Mouse (Mus musculus): ENCODE measurements around the gene Hist1h2bm. TPM values are rescaled to one million over a fixed set of nuclear protein-coding genes. Genes with fewer than 3 reads are reported as not detected.
"Not testable (repeated sequence)": the region's sequence is repeated elsewhere in the genome, so short reads cannot be mapped to it uniquely, and the experiment has no call there.

The Hist1h2bm gene
- total and polyA plus RNA-seq, 3 experiments: 0.27 to 2.8 (median 0.78) TPM

DNA sequence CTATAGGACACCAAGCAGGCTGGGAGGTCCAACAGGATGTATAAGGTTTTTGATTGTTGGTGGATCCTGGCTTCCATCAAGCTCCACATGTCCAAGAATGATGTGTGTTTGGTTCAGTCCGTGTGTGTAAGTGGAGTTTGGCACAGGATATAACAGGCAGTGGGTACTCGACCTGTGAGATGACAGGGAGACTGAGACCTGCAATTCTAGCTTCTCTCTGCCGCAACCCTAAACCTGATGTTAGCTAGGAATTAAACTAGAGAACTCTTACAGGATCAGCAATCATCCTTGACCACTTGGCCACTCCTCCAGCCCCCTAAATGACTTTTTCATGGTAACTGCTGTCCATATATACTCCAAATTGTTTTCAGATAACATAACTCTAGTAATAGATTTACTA lies 30.5 kb downstream of the Hist1h2bm start:
- Histone ChIP-seq H3K36me3 (ENCODE audit: control insufficient read depth, insufficient read depth, low read length) (peaks cover 2% of the 10 kb centered on the region; the same call in 1 of the 2 replicates), H3K4me3 (no peak overlapping the region), H3K27me3 (ENCODE audit: control insufficient read depth, insufficient read depth, low read length) (no peaks in the 10 kb centered on the region), H3K4me1 (ENCODE audit: control insufficient read depth, insufficient read depth, low read length) (no peaks in the 10 kb centered on the region; the same call in none of the 2 replicates), H3K9ac (ENCODE audit: low read depth, low read length) (no peak overlapping the region), H3K79me2 (replicated peaks; ENCODE audit: control insufficient read depth, insufficient read depth, low read length) (no peaks in the 10 kb centered on the region), H3K27ac (no peak overlapping the region)
- 50% methylated on average over 3 of the region's 3 CpGs for WGBS
- DNase-seq: no peak
- intact Hi-C loops (cut with DNase I): loop anchor here (2.0 to 10.0 kb wide), 4 partner anchors 34 to 1982 kb away; partner anchors contain the start of genes Hist1h1c, Hist1h2ac, Hist1h2ag and Hist1h2an
- no peak for TF ChIP-seq EP300 (IDR thresholded peaks at IDR 0.05; ENCODE audit: insufficient read depth, low read depth, low read length)
- no peak for TF ChIP-seq POLR2A (IDR thresholded peaks at IDR 0.05; ENCODE audit: insufficient read depth, low read depth, low read length)
- TF ChIP-seq CTCF (IDR thresholded peaks at IDR 0.05): no peak

DNA sequence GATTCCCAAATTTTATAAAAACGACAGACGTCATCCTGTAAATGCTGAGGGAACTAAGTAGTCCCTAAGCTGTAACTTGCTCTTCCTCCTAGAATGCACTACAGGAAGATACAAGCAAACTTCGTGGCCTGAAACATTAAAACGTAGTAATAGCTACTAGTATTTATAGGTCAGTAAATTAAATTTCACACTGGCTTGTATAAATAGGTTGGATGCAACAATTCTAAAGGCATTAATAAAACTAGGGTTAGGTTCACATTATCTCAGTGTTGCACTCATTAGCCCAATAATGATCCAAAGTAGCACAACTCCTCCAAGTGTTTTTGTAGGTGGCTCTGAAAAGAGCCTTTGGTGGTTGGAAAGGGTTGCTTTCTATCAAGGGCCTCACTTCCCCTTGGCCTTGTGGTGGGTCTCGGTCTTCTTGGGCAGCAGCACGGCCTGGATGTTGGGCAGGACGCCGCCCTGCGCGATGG lies 31.2 kb downstream of the Hist1h2bm start:
- intact Hi-C loops (cut with DNase I): loop anchor here (2.0 to 10.0 kb wide), 4 partner anchors 34 to 1982 kb away; partner anchors contain the start of genes Hist1h1c, Hist1h2ac, Hist1h2ag and Hist1h2an
- H3K4me1 ChIP-seq (ENCODE audit: control insufficient read depth, insufficient read depth, low read length): no peaks in the 10 kb centered on the region; the same call in none of the 2 replicates
- TF ChIP-seq EP300 (IDR thresholded peaks at IDR 0.05; ENCODE audit: insufficient read depth, low read depth, low read length) (no peak), CTCF (IDR thresholded peaks at IDR 0.05) (no peak), POLR2A (IDR thresholded peaks at IDR 0.05; ENCODE audit: insufficient read depth, low read depth, low read length) (no peak)

DNA sequence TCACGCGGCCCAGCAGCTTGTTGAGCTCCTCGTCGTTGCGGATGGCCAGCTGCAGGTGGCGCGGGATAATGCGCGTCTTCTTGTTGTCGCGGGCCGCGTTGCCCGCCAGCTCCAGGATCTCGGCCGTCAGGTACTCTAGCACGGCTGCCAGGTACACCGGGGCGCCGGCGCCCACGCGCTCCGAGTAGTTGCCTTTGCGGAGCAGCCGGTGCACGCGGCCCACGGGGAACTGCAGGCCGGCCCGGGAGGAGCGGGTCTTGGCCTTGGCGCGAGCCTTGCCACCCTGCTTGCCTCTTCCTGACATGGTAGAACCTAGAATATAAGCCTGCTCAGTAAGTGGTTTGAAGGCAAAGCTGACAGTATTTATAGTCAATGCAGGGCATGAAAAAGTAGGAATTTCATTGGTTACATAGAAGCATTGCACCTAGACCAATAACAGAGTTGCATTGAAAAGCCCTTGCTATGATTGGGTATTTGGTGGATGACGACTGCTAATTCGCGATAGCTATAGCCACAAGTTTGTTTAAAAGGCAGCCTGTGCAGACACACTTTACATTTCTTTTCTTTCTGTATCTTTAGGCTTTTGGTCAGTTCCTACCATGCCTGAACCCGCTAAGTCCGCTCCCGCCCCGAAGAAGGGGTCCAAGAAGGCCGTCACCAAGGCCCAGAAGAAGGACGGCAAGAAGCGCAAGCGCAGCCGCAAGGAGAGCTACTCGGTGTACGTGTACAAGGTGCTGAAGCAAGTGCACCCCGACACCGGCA lies 31.9 kb downstream of the Hist1h2bm start, which contains the start of the genes Hist1h2ak and Hist1h2bn:
Gene Hist1h2ak (minus strand): TSS at position 304 of the 762 bp plus-strand sequence.
Gene Hist1h2bn (plus strand): TSS at position 600 of the 762 bp plus-strand sequence.
- Histone ChIP-seq H3K9ac (ENCODE audit: low read depth, low read length) (peak within 1 kb of the TSS; percentile 77), H3K27ac (peak within 1 kb of the TSS; percentile 59; the same call in 1 of the 2 replicates), H3K4me3 (peak within 1 kb of the TSS; percentile 60)
- peak; percentile 62 to 68 for DNase-seq
- H3K79me2 ChIP-seq (replicated peaks; ENCODE audit: control insufficient read depth, insufficient read depth, low read length); H3K36me3 ChIP-seq (ENCODE audit: control insufficient read depth, insufficient read depth, low read length); H3K27me3 ChIP-seq (ENCODE audit: control insufficient read depth, insufficient read depth, low read length); H3K4me1 ChIP-seq (ENCODE audit: control insufficient read depth, insufficient read depth, low read length): not testable (repeated sequence)
- intact Hi-C loops (cut with DNase I): loop anchor here (2.0 to 10.0 kb wide), 4 partner anchors 33 to 1981 kb away; partner anchors contain the start of genes Hist1h1c, Hist1h2ac, Hist1h2ag and Hist1h2an
- under 1% methylated on average over 48 of the region's 50 CpGs for WGBS
- TF ChIP-seq POLR2A (IDR thresholded peaks at IDR 0.05; ENCODE audit: insufficient read depth, low read depth, low read length): peak; percentile 61; the same call in 1 of the 2 replicates
- peak; percentile 24; the same call in 1 of the 2 replicates for TF ChIP-seq CTCF (IDR thresholded peaks at IDR 0.05)

More for the DNA sequence above, 31.2 kb downstream of the Hist1h2bm start:
- Histone ChIP-seq H3K4me3 (peak overlapping the region; percentile 60), H3K79me2 (replicated peaks; ENCODE audit: control insufficient read depth, insufficient read depth, low read length) (no peaks in the 10 kb centered on the region), H3K27ac (peak overlapping the region; percentile 56; the same call in 1 of the 2 replicates), H3K9ac (ENCODE audit: low read depth, low read length) (peak overlapping the region; percentile 77), H3K27me3 (ENCODE audit: control insufficient read depth, insufficient read depth, low read length) (no peaks in the 10 kb centered on the region), H3K36me3 (ENCODE audit: control insufficient read depth, insufficient read depth, low read length) (peaks cover 2% of the 10 kb centered on the region; the same call in 1 of the 2 replicates)
- WGBS: 9% methylated on average over 10 of the region's 10 CpGs
- no peak for DNase-seq

DNA sequence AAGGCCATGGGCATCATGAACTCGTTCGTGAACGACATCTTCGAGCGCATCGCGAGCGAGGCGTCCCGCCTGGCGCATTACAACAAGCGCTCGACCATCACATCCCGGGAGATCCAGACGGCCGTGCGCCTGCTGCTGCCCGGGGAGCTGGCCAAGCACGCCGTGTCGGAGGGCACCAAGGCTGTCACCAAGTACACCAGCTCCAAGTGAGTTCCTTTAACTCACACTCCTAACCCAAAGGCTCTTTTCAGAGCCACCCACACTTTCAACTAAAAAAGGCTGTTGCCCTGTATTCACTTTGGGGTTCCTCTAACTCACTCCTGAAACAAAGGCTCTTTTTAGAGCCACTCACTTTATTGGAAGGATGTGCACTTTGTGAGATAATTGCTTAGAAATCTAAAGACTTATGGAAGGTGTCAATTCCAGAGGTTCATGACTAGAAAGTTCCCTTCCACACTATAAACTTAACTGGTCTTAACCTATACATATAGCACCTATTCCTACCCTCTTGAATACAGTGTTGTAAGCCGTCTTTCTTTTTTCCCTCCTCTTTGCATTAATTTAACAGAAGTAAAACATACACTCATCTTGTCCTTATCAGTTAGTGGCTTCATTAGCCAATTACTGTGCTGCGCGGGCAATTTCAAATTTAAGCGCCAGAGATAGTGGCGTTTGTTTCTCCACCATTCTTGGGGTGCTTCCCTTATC lies 32.6 kb downstream of the Hist1h2bm start:
- intact Hi-C loops (cut with DNase I): loop anchor here (10.0 kb wide), 3 partner anchors 290 to 1980 kb away; partner anchors contain the start of genes Hist1h1c, Hist1h2ac, Hist1h2ag and Hist1h2bc
- WGBS: 4% methylated on average over 15 of the region's 26 CpGs
- H3K4me3 ChIP-seq: peak overlapping the region; percentile 40
- peak overlapping the region; percentile 38; the same call in 1 of the 2 replicates for H3K9ac ChIP-seq (ENCODE audit: low read depth, low read length)
- not testable (repeated sequence) for H3K27me3 ChIP-seq (ENCODE audit: control insufficient read depth, insufficient read depth, low read length); H3K79me2 ChIP-seq (replicated peaks; ENCODE audit: control insufficient read depth, insufficient read depth, low read length); H3K4me1 ChIP-seq (ENCODE audit: control insufficient read depth, insufficient read depth, low read length); H3K27ac ChIP-seq; H3K36me3 ChIP-seq (ENCODE audit: control insufficient read depth, insufficient read depth, low read length); DNase-seq

DNA sequence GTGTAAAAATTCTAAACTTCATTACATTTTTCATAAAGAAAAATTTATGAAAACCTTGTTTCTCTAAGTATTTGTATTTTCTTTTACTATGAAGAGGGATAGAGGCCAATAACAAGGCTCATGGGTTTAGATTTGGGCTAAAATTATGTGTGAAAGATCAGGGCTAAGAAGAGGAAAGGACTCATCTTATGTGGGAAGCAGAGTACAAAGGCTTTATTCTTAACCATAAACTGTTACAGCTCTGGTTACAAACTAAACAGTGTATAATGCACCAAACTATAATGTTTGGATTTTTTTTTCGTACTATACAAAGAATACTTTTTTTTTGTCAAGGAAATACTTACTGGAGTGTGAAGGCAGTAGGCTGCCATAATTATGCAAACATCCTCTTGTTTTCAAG lies 33.9 kb downstream of the Hist1h2bm start:
- no peak for DNase-seq
- Histone ChIP-seq H3K9ac (ENCODE audit: low read depth, low read length) (no peak overlapping the region), H3K27ac (no peak overlapping the region), H3K79me2 (replicated peaks; ENCODE audit: control insufficient read depth, insufficient read depth, low read length) (no peaks in the 10 kb centered on the region), H3K36me3 (ENCODE audit: control insufficient read depth, insufficient read depth, low read length) (no peaks in the 10 kb centered on the region), H3K27me3 (ENCODE audit: control insufficient read depth, insufficient read depth, low read length) (no peaks in the 10 kb centered on the region), H3K4me3 (no peak overlapping the region), H3K4me1 (ENCODE audit: control insufficient read depth, insufficient read depth, low read length) (no peaks in the 10 kb centered on the region; the same call in 1 of the 2 replicates)
- intact Hi-C loops (cut with DNase I): loop anchor here (10.0 kb wide), 3 partner anchors 289 to 1979 kb away; partner anchors contain the start of genes Hist1h1c, Hist1h2ac, Hist1h2ag and Hist1h2bc
- TF ChIP-seq POLR2A (IDR thresholded peaks at IDR 0.05; ENCODE audit: insufficient read depth, low read depth, low read length): no peak
- no peak for TF ChIP-seq CTCF (IDR thresholded peaks at IDR 0.05)
- TF ChIP-seq EP300 (IDR thresholded peaks at IDR 0.05; ENCODE audit: insufficient read depth, low read depth, low read length): no peak
- 79% methylated on average over 1 of the region's 1 CpGs for WGBS

Small RNA genes within 50 kb of the gene (microRNA-seq; reads per million reads assigned to microRNA genes)
- 0 reads per million in 2 experiments for gene Gm44357
- 0 reads per million in 2 experiments for gene Gm44367
- gene Gm44454: 0 reads per million in 2 experiments

Other genes with a start within 250 kb of the Hist1h2bm start
Only the 30 nearest of the 31 such genes appear.
- not detected for gene Gm10065, start 242.6 kb upstream of the Hist1h2bm start, total RNA-seq (2021)
- not detected in 2 replicates for gene Gm10065, start 242.6 kb upstream of the Hist1h2bm start, polyA plus RNA-seq (2012; rRNA removed)
- 10 to 100 TPM; 25.4 to 27.3 TPM for gene AK157302, start 226.8 kb upstream of the Hist1h2bm start, total RNA-seq (2021)
- gene AK157302, start 226.8 kb upstream of the Hist1h2bm start, polyA plus RNA-seq (2012; rRNA removed): 0.82 and 2.0 TPM in 2 replicates
- 100 to 1,000 TPM; 241 to 252 TPM for gene Gm11273, start 220.6 kb upstream of the Hist1h2bm start, total RNA-seq (2021)
- 65.2 and 74.9 TPM in 2 replicates for gene Gm11273, start 220.6 kb upstream of the Hist1h2bm start, polyA plus RNA-seq (2012; rRNA removed)
- gene Zkscan8, start 190.9 kb upstream of the Hist1h2bm start, total RNA-seq (2021): 10 to 100 TPM in 1 of 2 experiments, 1 to 10 TPM in 1; 9.1 to 12.3 TPM
- gene Zkscan8, start 190.9 kb upstream of the Hist1h2bm start, polyA plus RNA-seq (2012; rRNA removed): 2.8 and 6.3 TPM in 2 replicates
- not detected for gene Olfr1366, start 179.2 kb upstream of the Hist1h2bm start, total RNA-seq (2021)
- not detected in 2 replicates for gene Olfr1366, start 179.2 kb upstream of the Hist1h2bm start, polyA plus RNA-seq (2012; rRNA removed)
- gene Olfr1535, start 162.2 kb upstream of the Hist1h2bm start, total RNA-seq (2021): not detected
- gene Olfr1535, start 162.2 kb upstream of the Hist1h2bm start, polyA plus RNA-seq (2012; rRNA removed): not detected in 2 replicates
- gene Olfr1364, start 140.3 kb upstream of the Hist1h2bm start, total RNA-seq (2021): not detected
- gene Olfr1364, start 140.3 kb upstream of the Hist1h2bm start, polyA plus RNA-seq (2012; rRNA removed): not detected in 2 replicates
- not detected for gene Olfr1362, start 108.0 kb upstream of the Hist1h2bm start, total RNA-seq (2021)
- not detected in 2 replicates for gene Olfr1362, start 108.0 kb upstream of the Hist1h2bm start, polyA plus RNA-seq (2012; rRNA removed)
- gene Olfr11, start 79.5 kb upstream of the Hist1h2bm start, total RNA-seq (2021): not detected
- gene Olfr11, start 79.5 kb upstream of the Hist1h2bm start, polyA plus RNA-seq (2012; rRNA removed): not detected in 2 replicates
- gene Olfr1361, start 58.7 kb upstream of the Hist1h2bm start, total RNA-seq (2021): not detected
- gene Olfr1361, start 58.7 kb upstream of the Hist1h2bm start, polyA plus RNA-seq (2012; rRNA removed): not detected in 2 replicates
- gene Olfr1360, start 44.6 kb upstream of the Hist1h2bm start, total RNA-seq (2021): not detected
- gene Olfr1360, start 44.6 kb upstream of the Hist1h2bm start, polyA plus RNA-seq (2012; rRNA removed): not detected in 2 replicates
- not detected for gene Olfr1359, start 23.9 kb upstream of the Hist1h2bm start, total RNA-seq (2021)
- gene Olfr1359, start 23.9 kb upstream of the Hist1h2bm start, polyA plus RNA-seq (2012; rRNA removed): not detected in 2 replicates
- 10 to 100 TPM; 10.5 to 12.9 TPM for gene Hist1h2bl, start 5.9 kb upstream of the Hist1h2bm start, total RNA-seq (2021)
- gene Hist1h2bl, start 5.9 kb upstream of the Hist1h2bm start, polyA plus RNA-seq (2012; rRNA removed): not detected in 2 replicates
- 1 to 10 TPM; 3.5 to 9.1 TPM for gene Hist1h2ai, start 5.6 kb upstream of the Hist1h2bm start, total RNA-seq (2021)
- gene Hist1h2ai, start 5.6 kb upstream of the Hist1h2bm start, polyA plus RNA-seq (2012; rRNA removed): 1.6 TPM in 1 of 2 replicates, not detected in the other
- gene Hist1h3h, start 4.4 kb upstream of the Hist1h2bm start, total RNA-seq (2021): 1 to 10 TPM; 5.5 to 9.1 TPM
- not detected in 2 replicates for gene Hist1h3h, start 4.4 kb upstream of the Hist1h2bm start, polyA plus RNA-seq (2012; rRNA removed)
- gene Hist1h4j, start 13.0 kb downstream of the Hist1h2bm start, total RNA-seq (2021): 1 to 10 TPM; 1.8 to 3.2 TPM
- gene Hist1h4j, start 13.0 kb downstream of the Hist1h2bm start, polyA plus RNA-seq (2012; rRNA removed): 0.73 TPM in 1 of 2 replicates, not detected in the other
- gene Hist1h4k, start 28.5 kb downstream of the Hist1h2bm start, total RNA-seq (2021): 10 to 100 TPM; 24.6 to 31.5 TPM
- 4.9 TPM in 1 of 2 replicates, not detected in the other for gene Hist1h4k, start 28.5 kb downstream of the Hist1h2bm start, polyA plus RNA-seq (2012; rRNA removed)
- gene Hist1h2ak, start 31.8 kb downstream of the Hist1h2bm start, total RNA-seq (2021): 1 to 10 TPM; 1.3 to 4.2 TPM
- 0.62 TPM in 1 of 2 replicates, not detected in the other for gene Hist1h2ak, start 31.8 kb downstream of the Hist1h2bm start, polyA plus RNA-seq (2012; rRNA removed)
- gene Hist1h2bn, start 32.1 kb downstream of the Hist1h2bm start, total RNA-seq (2021): 1 to 10 TPM; 2.6 to 6.9 TPM
- gene Hist1h2bn, start 32.1 kb downstream of the Hist1h2bm start, polyA plus RNA-seq (2012; rRNA removed): 1.6 and 1.9 TPM in 2 replicates
- 1 to 10 TPM; 2.3 to 2.5 TPM for gene Hist1h1b, start 58.6 kb downstream of the Hist1h2bm start, total RNA-seq (2021)
- not detected in 2 replicates for gene Hist1h1b, start 58.6 kb downstream of the Hist1h2bm start, polyA plus RNA-seq (2012; rRNA removed)
- gene Hist1h3i, start 61.3 kb downstream of the Hist1h2bm start, total RNA-seq (2021): 10 to 100 TPM in 1 of 2 experiments, 1 to 10 TPM in 1; 9.1 to 13.1 TPM
- gene Hist1h3i, start 61.3 kb downstream of the Hist1h2bm start, polyA plus RNA-seq (2012; rRNA removed): 1.1 and 1.7 TPM in 2 replicates
- not detected for gene Hist1h2an, start 65.2 kb downstream of the Hist1h2bm start, total RNA-seq (2021)
- not detected in 2 replicates for gene Hist1h2an, start 65.2 kb downstream of the Hist1h2bm start, polyA plus RNA-seq (2012; rRNA removed)
- 1 to 10 TPM; 1.9 to 2.3 TPM for gene Hist1h2bp, start 65.4 kb downstream of the Hist1h2bm start, total RNA-seq (2021)
- gene Hist1h2bp, start 65.4 kb downstream of the Hist1h2bm start, polyA plus RNA-seq (2012; rRNA removed): not detected in 2 replicates
- 10 to 100 TPM; 24.4 to 26.4 TPM for gene Hist1h2bq, start 88.2 kb downstream of the Hist1h2bm start, total RNA-seq (2021)
- gene Hist1h2bq, start 88.2 kb downstream of the Hist1h2bm start, polyA plus RNA-seq (2012; rRNA removed): 3.5 and 12.7 TPM in 2 replicates
- 1 to 10 TPM in 1 of 2 experiments, not detected in 1; 7.1 TPM for gene Hist1h2ao, start 88.4 kb downstream of the Hist1h2bm start, total RNA-seq (2021)
- gene Hist1h2ao, start 88.4 kb downstream of the Hist1h2bm start, polyA plus RNA-seq (2012; rRNA removed): not detected in 2 replicates
- gene Hist1h4m, start 89.7 kb downstream of the Hist1h2bm start, total RNA-seq (2021): 10 to 100 TPM; 42.6 to 56.8 TPM
- gene Hist1h4m, start 89.7 kb downstream of the Hist1h2bm start, polyA plus RNA-seq (2012; rRNA removed): 1.6 TPM in 1 of 2 replicates, not detected in the other
- gene Hist1h4n, start 110.2 kb downstream of the Hist1h2bm start, total RNA-seq (2021): 1 to 10 TPM; 3.7 to 4.9 TPM
- 1.7 and 4.4 TPM in 2 replicates for gene Hist1h4n, start 110.2 kb downstream of the Hist1h2bm start, polyA plus RNA-seq (2012; rRNA removed)
- 1 to 10 TPM; 2.8 to 9.6 TPM for gene Hist1h2ap, start 111.5 kb downstream of the Hist1h2bm start, total RNA-seq (2021)
- gene Hist1h2ap, start 111.5 kb downstream of the Hist1h2bm start, polyA plus RNA-seq (2012; rRNA removed): 1.1 and 3.4 TPM in 2 replicates
- gene Hist1h2br, start 111.7 kb downstream of the Hist1h2bm start, total RNA-seq (2021): 10 to 100 TPM; 24.3 to 26.7 TPM
- 3.5 and 12.7 TPM in 2 replicates for gene Hist1h2br, start 111.7 kb downstream of the Hist1h2bm start, polyA plus RNA-seq (2012; rRNA removed)
- gene Zfp184, start 223.1 kb downstream of the Hist1h2bm start, total RNA-seq (2021): under 1 TPM; 0.70 to 0.73 TPM
- gene Zfp184, start 223.1 kb downstream of the Hist1h2bm start, polyA plus RNA-seq (2012; rRNA removed): 0.35 and 0.43 TPM in 2 replicates